Mouse (Mus musculus) urinary bladder, adult 18-20 months (tissue): ENCODE results near the gene Egr4.

Experiments used
- DNase-seq, 2 experiments: peaks; one replicate each; pipeline ENCODE4 v3.0.0; 2022; ENCODE audit warnings: low spot score in 2 of 2, mixed read lengths in 2 of 2

Egr4 gene

DNA sequence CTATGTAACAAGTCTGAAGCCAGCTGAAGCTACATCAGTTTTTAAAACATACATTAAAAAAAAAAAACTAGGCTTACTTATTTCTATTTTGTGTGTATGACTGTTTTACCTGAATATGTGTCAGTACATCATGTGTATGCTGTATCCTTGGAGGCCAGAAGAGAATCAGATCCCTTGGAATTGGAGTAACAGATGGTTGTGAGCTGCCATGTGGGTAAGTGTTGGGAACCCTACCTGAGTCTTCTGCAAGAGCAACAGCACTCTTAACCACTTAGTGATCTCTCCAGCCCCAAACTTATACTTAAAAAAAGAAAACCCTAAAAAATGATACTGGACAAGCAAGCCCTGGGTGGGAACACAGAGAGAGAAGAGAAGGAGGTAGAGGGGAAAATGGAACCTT, 16.4 kb downstream of the Egr4 start:
- DNase-seq = no peak

DNA sequence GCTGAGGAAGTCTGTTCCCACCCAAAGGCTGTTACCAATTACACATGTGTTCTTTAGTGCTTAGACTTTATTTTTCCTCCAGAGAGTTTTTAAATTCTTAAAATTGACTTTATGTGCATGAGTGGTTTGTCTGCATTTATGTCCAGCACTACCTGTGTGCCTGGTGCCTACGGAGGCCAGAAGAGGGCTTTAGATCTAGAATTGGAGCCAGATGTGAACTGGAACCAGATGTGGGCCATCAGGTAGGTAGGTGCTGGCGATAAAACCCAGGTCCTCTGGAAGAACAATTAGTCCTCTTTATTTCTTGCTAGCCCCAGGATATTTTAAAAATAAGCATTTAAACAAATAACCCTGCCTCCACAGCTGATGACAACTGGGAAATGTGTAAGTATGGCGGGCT, 21.8 kb downstream of the Egr4 start:
- DNase-seq = no peak

DNA sequence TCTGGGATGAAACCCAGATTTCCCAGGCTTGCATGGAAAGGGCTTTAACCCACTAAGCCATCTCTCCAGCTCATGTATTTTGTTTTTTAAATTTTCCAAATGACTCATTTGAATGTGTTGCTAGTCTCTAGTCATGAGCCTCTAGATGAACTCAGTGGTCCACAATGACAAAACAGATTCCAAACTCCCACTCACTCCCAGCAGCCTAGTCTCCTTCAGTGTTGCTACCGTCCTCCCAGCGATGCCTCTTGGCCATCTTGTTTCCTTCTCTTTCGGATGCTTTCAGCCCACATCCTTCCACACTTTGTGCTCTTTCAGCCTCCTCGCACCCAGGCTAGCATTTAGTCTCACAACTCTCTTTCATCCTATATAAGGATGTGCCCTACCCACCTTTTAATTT, 23.1 kb downstream of the Egr4 start:
- DNase-seq = no peak

DNA sequence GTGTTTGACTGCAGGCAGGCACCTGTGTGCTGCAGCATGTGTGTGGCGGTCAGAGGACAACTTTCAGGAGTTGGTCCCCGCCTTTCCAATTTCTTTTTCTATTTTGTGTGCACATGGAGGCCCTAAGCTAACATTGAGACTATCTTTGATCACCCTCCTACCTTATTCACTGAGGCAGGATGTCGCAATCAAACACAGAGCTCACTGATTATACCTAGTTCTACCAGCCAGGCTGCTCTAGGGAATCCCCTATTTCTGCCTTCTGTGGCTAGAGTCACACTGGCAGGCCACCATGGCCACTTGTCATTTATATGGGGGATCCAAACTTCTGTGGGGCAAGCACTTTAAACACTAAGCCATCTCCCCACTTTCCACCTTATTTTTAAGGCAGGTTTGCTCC, 23.7 kb downstream of the Egr4 start:
- DNase-seq = no peak

DNA sequence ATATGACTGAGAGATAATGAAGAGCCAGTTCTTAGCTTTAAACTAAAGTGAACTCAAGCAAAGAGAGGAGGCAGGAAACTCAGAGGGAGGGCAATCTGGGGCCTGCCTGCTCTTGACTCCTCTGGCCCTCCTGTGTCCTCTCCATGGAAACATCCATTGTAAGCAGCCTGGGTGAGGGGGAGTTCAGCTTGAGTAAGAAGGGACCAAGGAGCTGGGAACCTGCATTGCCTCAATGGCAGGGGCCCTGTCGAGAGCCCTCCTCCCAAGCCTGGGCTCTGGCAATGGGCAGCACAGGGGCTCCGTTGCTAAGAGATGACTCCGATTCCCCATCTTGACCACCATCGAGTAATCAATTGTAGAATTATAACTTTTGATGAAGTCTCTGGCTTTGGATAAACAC, 24.9 kb downstream of the Egr4 start:
- no peak for DNase-seq

DNA sequence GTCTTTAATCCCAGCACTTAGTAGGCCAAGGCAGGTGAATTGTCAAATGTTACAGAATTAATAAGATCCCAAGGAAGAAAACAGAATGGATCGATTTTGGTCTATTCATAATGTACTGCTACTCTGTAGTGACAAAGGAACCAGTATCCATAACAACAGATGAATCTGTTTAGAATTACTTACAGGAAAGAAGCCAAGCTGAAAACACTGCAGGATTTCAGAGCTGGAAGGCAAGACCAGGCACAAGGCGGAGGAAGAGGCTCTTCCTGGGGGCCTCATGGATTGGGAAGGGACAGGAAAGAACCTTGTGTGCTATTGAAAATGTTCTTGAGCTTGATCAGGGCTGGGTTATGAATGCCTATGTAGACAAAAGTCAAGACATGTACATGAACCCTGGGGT, 27.7 kb downstream of the Egr4 start:
- DNase-seq = no peak

DNA sequence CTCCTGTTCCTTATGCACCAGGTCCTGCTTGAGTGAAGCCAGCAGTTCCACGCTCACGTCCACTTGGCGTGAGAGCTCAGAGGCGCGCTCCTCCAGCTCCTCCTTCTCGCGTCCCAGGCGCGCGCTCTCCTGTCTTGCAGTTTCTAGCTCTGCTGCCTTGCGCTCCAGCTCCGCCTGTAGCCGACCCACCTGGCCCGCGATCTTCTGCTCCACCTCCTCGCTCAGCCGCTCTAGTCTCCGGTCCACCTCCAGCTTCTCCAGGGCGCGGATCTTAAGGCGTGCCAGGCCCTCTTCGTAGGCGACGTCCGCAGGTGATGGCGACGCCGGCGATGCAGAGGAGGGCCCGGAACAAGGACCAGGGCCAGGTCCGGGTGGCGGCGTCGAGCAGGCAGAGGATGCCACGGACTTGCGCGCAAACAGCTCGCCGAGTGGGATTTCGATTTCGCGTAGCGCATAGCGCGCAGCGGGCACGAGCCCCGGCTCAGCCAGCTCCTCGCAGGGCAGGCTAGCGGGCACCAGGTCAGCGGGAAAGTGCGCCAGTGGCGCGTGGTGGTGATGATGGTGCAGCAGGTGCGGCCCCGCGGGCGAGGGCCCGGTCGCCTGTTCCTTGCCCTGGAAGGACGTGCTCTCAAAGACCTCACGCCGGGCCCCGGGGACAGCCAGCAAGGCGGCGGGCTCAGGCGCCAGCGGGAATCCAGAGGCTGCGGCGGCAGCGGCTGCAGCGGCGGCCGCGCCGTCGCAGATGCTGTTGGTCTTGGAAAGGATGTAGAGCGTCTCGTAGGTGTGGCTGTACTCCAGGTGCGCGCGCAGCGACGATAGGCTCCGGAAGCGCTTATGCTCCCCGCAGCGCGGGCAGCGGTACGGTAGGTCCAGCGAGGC, 29.3 kb downstream of the Egr4 start:
- no peak for DNase-seq

DNA sequence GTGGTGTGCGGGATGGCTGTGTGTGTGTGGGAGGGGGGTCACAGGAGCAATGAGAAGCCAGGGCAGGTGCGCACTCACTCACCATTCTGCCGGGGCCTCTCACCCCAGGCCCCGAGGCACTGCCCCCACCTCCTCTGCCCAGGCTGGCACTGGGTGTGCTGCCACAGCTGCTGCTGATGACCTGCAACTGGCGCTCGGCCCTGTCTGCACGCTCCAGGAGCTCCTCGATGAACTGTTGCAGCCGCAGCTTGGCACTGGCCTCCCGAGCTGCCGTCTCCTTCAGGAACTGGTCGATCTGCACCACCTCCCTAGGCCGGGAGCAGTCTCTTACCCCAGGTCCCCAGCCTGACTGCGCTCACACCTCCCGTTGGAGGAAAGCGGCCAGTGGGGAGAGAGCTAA, 32.7 kb downstream of the Egr4 start:
- no peak for DNase-seq

DNA sequence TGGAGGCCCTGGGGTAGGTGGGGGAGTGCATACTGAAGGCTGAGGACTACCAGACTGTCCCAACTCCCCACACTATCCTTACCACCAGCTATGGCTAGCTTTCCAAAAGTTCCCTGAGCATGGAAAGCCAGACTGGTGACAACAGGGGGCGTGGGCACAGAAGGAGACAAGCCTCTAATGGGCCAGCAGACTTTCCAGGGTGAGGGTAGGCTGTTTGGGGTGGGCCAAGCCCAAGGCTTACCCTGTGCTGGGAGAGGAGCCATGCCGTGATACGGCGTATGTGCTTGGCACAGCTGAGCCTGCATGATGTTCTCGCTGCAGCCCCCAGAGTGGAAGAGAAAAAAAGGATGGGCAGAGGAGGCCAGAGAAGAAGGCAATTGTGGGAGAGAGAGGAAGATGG, 33.4 kb downstream of the Egr4 start:
- DNase-seq = no peak

DNA sequence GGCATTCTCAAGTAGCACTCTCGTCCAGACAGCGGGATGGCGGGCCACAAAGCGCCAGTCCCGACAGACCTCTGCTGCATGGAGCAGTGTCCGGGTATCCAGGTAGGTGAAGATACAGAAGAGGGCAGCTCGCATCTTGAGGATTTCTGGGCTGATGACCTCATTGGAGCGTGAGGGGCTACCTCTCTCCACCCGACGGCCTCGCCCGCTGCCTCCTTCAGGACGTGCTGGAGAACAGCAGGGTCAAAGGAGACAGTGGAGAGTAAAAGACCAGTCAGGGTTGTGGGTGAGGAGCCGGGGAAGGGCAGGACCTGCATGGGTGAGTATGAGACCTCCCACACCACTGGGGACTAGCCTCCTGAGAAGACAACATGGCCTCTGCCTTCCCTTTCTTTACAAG, 35.0 kb downstream of the Egr4 start:
- DNase-seq = no peak

DNA sequence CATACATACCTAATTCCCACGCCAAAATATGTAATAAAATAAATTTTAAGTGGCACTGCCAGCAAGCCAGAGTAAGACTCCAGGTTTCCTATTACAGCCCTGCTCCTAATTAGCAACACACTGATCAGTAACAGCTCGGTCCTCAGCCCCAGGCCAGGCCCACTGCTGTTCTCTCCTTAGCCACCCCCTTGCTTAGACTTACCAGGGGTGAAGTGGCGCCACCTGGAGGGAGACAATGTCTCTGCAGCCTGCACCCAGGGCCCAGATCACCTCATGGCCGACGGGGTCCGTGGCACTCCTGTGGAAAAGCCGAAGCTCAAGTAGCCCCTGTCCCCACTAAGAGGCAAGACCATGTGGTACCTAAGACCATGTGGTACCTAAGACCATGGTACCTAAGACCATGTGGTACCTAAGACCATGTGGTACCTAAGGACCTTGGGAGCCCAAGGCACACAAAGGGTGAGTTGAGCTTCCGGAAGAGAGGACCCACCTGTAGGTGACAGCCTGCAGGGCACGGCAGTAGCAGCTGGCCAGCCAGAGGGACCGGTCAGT, 35.9 kb downstream of the Egr4 start:
- no peak for DNase-seq

DNA sequence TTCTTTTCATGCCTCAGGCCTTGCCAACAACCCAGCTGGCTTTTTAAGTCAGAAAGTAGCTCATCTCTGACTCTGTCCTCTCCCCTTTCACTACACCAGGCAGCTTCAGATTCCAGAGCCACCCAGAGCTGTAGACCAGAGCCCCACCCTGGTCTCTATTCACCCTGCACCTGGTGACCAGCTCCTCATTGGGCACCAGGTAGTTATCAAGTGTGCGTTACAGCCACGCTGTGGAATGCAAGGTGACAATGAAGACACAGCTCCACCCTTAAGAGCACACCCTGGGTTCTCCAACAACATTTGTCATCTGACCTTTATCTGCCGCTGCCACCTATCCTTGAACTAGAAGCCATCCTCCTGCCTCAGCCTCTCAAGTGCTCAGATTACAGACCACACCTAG, 37.8 kb downstream of the Egr4 start:
- DNase-seq = no peak

DNA sequence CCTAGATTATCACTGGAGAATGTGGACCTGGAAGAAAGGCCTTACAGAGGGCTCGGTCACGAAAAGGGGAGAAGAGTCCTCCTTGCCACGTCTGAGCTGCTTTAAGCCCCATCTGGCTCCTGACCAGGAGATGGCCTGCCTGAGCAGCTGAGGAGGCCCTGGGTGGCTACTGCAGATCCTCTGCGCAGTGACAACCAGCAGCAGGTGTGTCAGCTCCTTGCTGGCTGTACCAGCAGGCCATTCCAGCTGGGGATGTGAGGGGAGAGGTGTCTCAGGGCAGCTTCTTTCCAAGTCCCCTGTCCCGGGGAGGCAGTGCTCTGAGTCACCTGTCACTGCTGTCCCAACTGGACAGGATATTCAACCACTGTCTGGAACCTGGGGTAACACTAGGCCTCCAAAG, 40.8 kb downstream of the Egr4 start:
- DNase-seq = no peak

DNA sequence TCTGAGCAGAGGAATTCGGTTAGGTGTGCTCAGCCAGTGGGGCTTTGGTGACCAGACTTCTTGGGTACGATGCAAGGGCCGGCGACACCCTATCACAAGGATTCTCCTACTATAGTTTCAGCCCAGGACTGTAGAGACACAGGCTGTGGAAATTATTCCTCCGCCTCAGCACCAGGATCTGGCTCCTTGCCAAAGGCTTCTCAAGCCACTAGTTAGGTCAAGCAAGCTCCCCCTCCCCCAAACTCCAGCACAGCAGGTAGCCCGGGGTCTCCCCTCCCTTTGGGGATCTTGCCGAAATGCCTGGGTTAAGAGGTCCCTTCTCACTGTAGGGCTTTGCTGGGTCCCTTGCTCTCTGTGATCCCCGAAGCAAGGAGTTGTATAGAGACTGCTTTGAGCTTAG, 41.4 kb downstream of the Egr4 start:
- no peak for DNase-seq

DNA sequence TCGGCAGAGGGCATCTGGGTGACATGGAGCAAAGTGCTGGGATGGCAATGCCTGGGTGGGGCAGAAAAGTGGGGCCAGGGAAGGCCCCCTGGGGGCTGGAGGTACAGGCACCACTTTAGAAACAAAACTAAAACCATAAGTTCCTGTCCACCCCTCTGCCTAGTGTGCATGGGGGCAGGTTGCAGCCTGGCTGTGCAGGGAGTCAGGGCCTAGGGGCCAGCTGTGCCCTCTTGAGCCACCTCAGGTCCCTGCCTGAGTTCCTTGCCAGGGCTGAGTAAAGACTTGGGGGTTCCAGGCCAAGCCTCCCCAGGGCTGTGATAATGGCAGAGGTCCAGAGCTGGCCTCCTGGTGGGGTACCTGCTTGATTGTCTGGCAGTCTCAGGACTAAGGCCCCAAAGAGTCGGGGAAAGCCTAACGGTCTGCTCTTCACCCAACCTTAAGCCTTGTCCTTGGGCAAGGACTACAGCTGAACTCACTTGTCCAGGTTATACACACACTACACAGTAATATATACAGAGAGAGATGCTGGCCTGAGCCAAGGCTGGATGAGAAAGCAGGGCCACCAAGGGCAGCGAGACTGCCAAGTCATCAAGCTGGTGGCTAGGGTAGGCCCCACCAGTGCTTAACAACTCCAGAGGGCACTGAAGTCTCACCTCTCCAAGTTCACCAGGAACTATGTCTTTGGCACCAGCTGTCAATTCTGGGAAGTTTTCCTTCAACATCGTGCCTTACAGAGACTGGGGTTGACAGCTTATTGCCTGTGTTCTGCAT, 43.5 kb downstream of the Egr4 start:
- DNase-seq = no peak

DNA sequence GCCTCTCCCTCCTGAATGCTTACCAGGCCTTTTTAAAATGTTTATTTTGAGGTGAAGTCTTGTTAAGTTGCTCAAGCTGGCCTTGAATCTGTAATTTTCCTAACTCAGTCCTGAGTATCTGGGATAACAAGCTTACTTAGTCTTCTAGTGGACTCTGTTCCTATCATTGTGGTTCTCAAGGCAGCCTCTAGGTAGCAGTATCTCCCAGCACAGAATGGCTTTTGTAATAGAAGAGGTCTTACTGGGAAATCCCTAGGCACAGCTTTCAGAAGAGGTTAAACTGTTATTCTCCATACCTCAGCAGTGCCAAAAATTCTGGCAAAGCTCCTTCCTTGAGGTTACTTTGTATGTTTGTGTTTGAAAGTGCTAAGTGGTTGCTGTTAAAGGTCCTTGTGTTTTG, 48.0 kb downstream of the Egr4 start:
- DNase-seq = no peak
